Mouse (Mus musculus) activated CD4-positive, CD25-positive, alpha-beta regulatory T cell, adult 4 months (primary cell): ENCODE results near the gene Capzb. TPM values are rescaled to one million over a fixed set of nuclear protein-coding genes. Genes with fewer than 3 reads are reported as not detected.
A peak's percentile ranks its signal among the peaks of the same experiment; 100 is the strongest.

Experiments used
- ATAC-seq: one replicate; pipeline ENCODE4 v1.8.0; 2017
- polyA plus RNA-seq, 2 experiments: library from polyadenylated mRNA; unstranded; fragments of 100-300 nt; shearing (Covaris generic); gene quantifications; one replicate each; pipeline ENCODE4 v1.2.1; 2017

Capzb gene
- polyA plus RNA-seq = 100 to 1,000 TPM; 633 to 647 TPM

- peak; percentile 81 for ATAC-seq
Observed at GRCm38 (mm10) chr4:139192499-139193175, at the start of gene Capzb. Gene Capzb (plus strand): TSS chr4:139192899.

GRCm38 (mm10) chr4:139142985-139143384 lies 49.7 kb upstream of the Capzb start:
- no peak for ATAC-seq

GRCm38 (mm10) chr4:139144577-139144976 lies 48.1 kb upstream of the Capzb start:
- no peak for ATAC-seq

GRCm38 (mm10) chr4:139145156-139145555 lies 47.5 kb upstream of the Capzb start:
- ATAC-seq = no peak

GRCm38 (mm10) chr4:139146760-139147159 lies 45.9 kb upstream of the Capzb start:
- no peak for ATAC-seq

GRCm38 (mm10) chr4:139151370-139151769 lies 41.3 kb upstream of the Capzb start:
- ATAC-seq = no peak

GRCm38 (mm10) chr4:139154576-139155307 lies 38.0 kb upstream of the Capzb start:
- ATAC-seq = no peak

- ATAC-seq = no peak
Observed at GRCm38 (mm10) chr4:139156538-139156937, 36.2 kb upstream of the Capzb start.

- no peak for ATAC-seq
Observed at GRCm38 (mm10) chr4:139158350-139158749, 34.3 kb upstream of the Capzb start.

- no peak for ATAC-seq
Observed at GRCm38 (mm10) chr4:139161076-139161475, 31.6 kb upstream of the Capzb start.

GRCm38 (mm10) chr4:139164082-139164481 lies 28.6 kb upstream of the Capzb start:
- ATAC-seq = no peak

GRCm38 (mm10) chr4:139165259-139165658 lies 27.4 kb upstream of the Capzb start:
- no peak for ATAC-seq

- no peak for ATAC-seq
Observed at GRCm38 (mm10) chr4:139166244-139166643, 26.5 kb upstream of the Capzb start.

- ATAC-seq = no peak
Observed at GRCm38 (mm10) chr4:139167107-139167506, 25.6 kb upstream of the Capzb start.

- no peak for ATAC-seq
Observed at GRCm38 (mm10) chr4:139168985-139169747, 23.5 kb upstream of the Capzb start.

- no peak for ATAC-seq
Observed at GRCm38 (mm10) chr4:139169748-139170279, 22.9 kb upstream of the Capzb start.

GRCm38 (mm10) chr4:139175061-139175971 lies 17.4 kb upstream of the Capzb start:
- ATAC-seq = no peak

GRCm38 (mm10) chr4:139176023-139176422 lies 16.7 kb upstream of the Capzb start:
- ATAC-seq = no peak

- ATAC-seq = no peak
Observed at GRCm38 (mm10) chr4:139177921-139178320, 14.8 kb upstream of the Capzb start.

- no peak for ATAC-seq
Observed at GRCm38 (mm10) chr4:139178377-139178776, 14.3 kb upstream of the Capzb start.

- ATAC-seq = no peak
Observed at GRCm38 (mm10) chr4:139179218-139179617, 13.5 kb upstream of the Capzb start.
